Mouse (Mus musculus): ENCODE data around the gene Itgal. TPM values are rescaled to one million over a fixed set of nuclear protein-coding genes. Genes with fewer than 3 reads are reported as not detected.

Gene Itgal
- polyA plus RNA-seq, 1 experiment from 2014 or later, result 0.29 TPM

- no peaks in the 10 kb centered on the region for H3K27me3 ChIP-seq (ENCODE audit: control insufficient read depth, insufficient read depth, low read length)
- H3K27ac ChIP-seq (ENCODE audit: low read depth, low read length), result no peak overlapping the region
- no peaks in the 10 kb centered on the region for H3K9me3 ChIP-seq (ENCODE audit: control insufficient read depth, low read length)
- ATAC-seq (replicated peaks; ENCODE audit: low FRiP score) (no peak), DNase-seq (ENCODE audit: low spot score) (no peak)
- WGBS, result 73% methylated on average over 8 of the region's 8 CpGs
- no peaks in the 10 kb centered on the region; the same call in 1 of the 2 replicates for H3K36me3 ChIP-seq (ENCODE audit: control insufficient read depth, insufficient read depth, low read length)
- peak overlapping the region; percentile 68 for H3K4me3 ChIP-seq (ENCODE audit: low read depth, low read length)
- peak overlapping the region; percentile 70; the same call in 1 of the 2 replicates for H3K9ac ChIP-seq (ENCODE audit: low read length)
- H3K4me2 ChIP-seq (ENCODE audit: low read depth, low read length, severe bottlenecking), result peak overlapping the region; percentile 70
- H3K4me1 ChIP-seq (replicated peaks; ENCODE audit: control insufficient read depth, insufficient read depth, low read length), result peaks cover 7% of the 10 kb centered on the region
These were observed 36.7 kb upstream of the Itgal start for GRCm38 (mm10) chr7:127259186-127259905.

- Histone ChIP-seq H3K9ac (ENCODE audit: low read length) (peak within 1 kb of the TSS; percentile 70), H3K27me3 (ENCODE audit: control insufficient read depth, insufficient read depth, low read length) (no peaks in the 10 kb centered on the region), H3K27ac (ENCODE audit: low read depth, low read length) (no peak within 1 kb of the TSS), H3K4me2 (ENCODE audit: low read depth, low read length, severe bottlenecking) (peak within 1 kb of the TSS; percentile 70), H3K9me3 (ENCODE audit: control insufficient read depth, low read length) (no peaks in the 10 kb centered on the region), H3K4me1 (replicated peaks; ENCODE audit: control insufficient read depth, insufficient read depth, low read length) (peaks cover 7% of the 10 kb centered on the region), H3K4me3 (ENCODE audit: low read depth, low read length) (peak within 1 kb of the TSS; percentile 68), H3K36me3 (ENCODE audit: control insufficient read depth, insufficient read depth, low read length) (no peaks in the 10 kb centered on the region; the same call in 1 of the 2 replicates)
- peak; percentile 99 for ATAC-seq (replicated peaks; ENCODE audit: low FRiP score)
- under 1% methylated on average over 50 of the region's 50 CpGs for whole genome bisulfite sequencing
- peak; percentile 97 for DNase-seq (ENCODE audit: low spot score)
These were observed 35.5 kb upstream of the Itgal start, which contains the start of gene Dctpp1 for GRCm38 (mm10) chr7:127260309-127261111. TSS of gene Dctpp1 (minus strand) at chr7:127260709.

- Histone ChIP-seq H3K9me3 (ENCODE audit: control insufficient read depth, low read length) (no peaks in the 10 kb centered on the region), H3K27ac (ENCODE audit: low read depth, low read length) (no peak overlapping the region), H3K27me3 (ENCODE audit: control insufficient read depth, insufficient read depth, low read length) (no peaks in the 10 kb centered on the region), H3K4me1 (replicated peaks; ENCODE audit: control insufficient read depth, insufficient read depth, low read length) (peaks cover 7% of the 10 kb centered on the region), H3K4me2 (ENCODE audit: low read depth, low read length, severe bottlenecking) (no peak overlapping the region), H3K4me3 (ENCODE audit: low read depth, low read length) (no peak overlapping the region), H3K36me3 (ENCODE audit: control insufficient read depth, insufficient read depth, low read length) (no peaks in the 10 kb centered on the region; the same call in 1 of the 2 replicates), H3K9ac (ENCODE audit: low read length) (no peak overlapping the region)
- no peak for DNase-seq (ENCODE audit: low spot score)
- ATAC-seq (replicated peaks; ENCODE audit: low FRiP score), result no peak
- 87% methylated on average over 10 of the region's 10 CpGs for WGBS
These were observed 33.7 kb upstream of the Itgal start for GRCm38 (mm10) chr7:127262218-127262961.

GRCm38 (mm10) chr7:127263526-127263925 is 32.5 kb upstream of the Itgal start:
- Histone ChIP-seq H3K4me1 (replicated peaks; ENCODE audit: control insufficient read depth, insufficient read depth, low read length) (peaks cover 7% of the 10 kb centered on the region), H3K4me3 (ENCODE audit: low read depth, low read length) (no peak overlapping the region), H3K9ac (ENCODE audit: low read length) (no peak overlapping the region), H3K36me3 (ENCODE audit: control insufficient read depth, insufficient read depth, low read length) (no peaks in the 10 kb centered on the region), H3K27ac (ENCODE audit: low read depth, low read length) (no peak overlapping the region), H3K9me3 (ENCODE audit: control insufficient read depth, low read length) (no peaks in the 10 kb centered on the region), H3K4me2 (ENCODE audit: low read depth, low read length, severe bottlenecking) (no peak overlapping the region), H3K27me3 (ENCODE audit: control insufficient read depth, insufficient read depth, low read length) (no peaks in the 10 kb centered on the region)
- 98% methylated on average over 3 of the region's 3 CpGs for WGBS
- ATAC-seq (replicated peaks; ENCODE audit: low FRiP score) (no peak), DNase-seq (ENCODE audit: low spot score) (no peak)

GRCm38 (mm10) chr7:127270256-127270655 is 25.8 kb upstream of the Itgal start:
- WGBS, result 89% methylated on average over 2 of the region's 2 CpGs
- DNase-seq (ENCODE audit: low spot score) (no peak), ATAC-seq (replicated peaks; ENCODE audit: low FRiP score) (no peak)
- peaks cover 4% of the 10 kb centered on the region; the same call in 1 of the 2 replicates for H3K4me1 ChIP-seq (replicated peaks; ENCODE audit: control insufficient read depth, insufficient read depth, low read length)
- H3K9me3 ChIP-seq (ENCODE audit: control insufficient read depth, low read length), result no peaks in the 10 kb centered on the region
- no peaks in the 10 kb centered on the region for H3K27me3 ChIP-seq (ENCODE audit: control insufficient read depth, insufficient read depth, low read length)
- no peak overlapping the region for H3K4me2 ChIP-seq (ENCODE audit: low read depth, low read length, severe bottlenecking)
- H3K9ac ChIP-seq (ENCODE audit: low read length), result no peak overlapping the region
- peaks cover 8% of the 10 kb centered on the region; the same call in 1 of the 2 replicates for H3K36me3 ChIP-seq (ENCODE audit: control insufficient read depth, insufficient read depth, low read length)
- no peak overlapping the region for H3K4me3 ChIP-seq (ENCODE audit: low read depth, low read length)
- no peak overlapping the region for H3K27ac ChIP-seq (ENCODE audit: low read depth, low read length)

GRCm38 (mm10) chr7:127270666-127271065 is 25.4 kb upstream of the Itgal start:
- 94% methylated on average over 5 of the region's 5 CpGs for WGBS
- Histone ChIP-seq H3K27me3 (ENCODE audit: control insufficient read depth, insufficient read depth, low read length) (no peaks in the 10 kb centered on the region), H3K36me3 (ENCODE audit: control insufficient read depth, insufficient read depth, low read length) (peaks cover 8% of the 10 kb centered on the region; the same call in 1 of the 2 replicates), H3K4me1 (replicated peaks; ENCODE audit: control insufficient read depth, insufficient read depth, low read length) (peaks cover 4% of the 10 kb centered on the region; the same call in 1 of the 2 replicates), H3K4me3 (ENCODE audit: low read depth, low read length) (no peak overlapping the region), H3K9me3 (ENCODE audit: control insufficient read depth, low read length) (no peaks in the 10 kb centered on the region), H3K4me2 (ENCODE audit: low read depth, low read length, severe bottlenecking) (no peak overlapping the region), H3K9ac (ENCODE audit: low read length) (no peak overlapping the region), H3K27ac (ENCODE audit: low read depth, low read length) (no peak overlapping the region)
- ATAC-seq (replicated peaks; ENCODE audit: low FRiP score) (no peak), DNase-seq (ENCODE audit: low spot score) (no peak)

- Histone ChIP-seq H3K4me3 (ENCODE audit: low read depth, low read length) (no peak overlapping the region), H3K27ac (ENCODE audit: low read depth, low read length) (no peak overlapping the region), H3K4me2 (ENCODE audit: low read depth, low read length, severe bottlenecking) (no peak overlapping the region), H3K9ac (ENCODE audit: low read length) (no peak overlapping the region), H3K4me1 (replicated peaks; ENCODE audit: control insufficient read depth, insufficient read depth, low read length) (peaks cover 4% of the 10 kb centered on the region; the same call in 1 of the 2 replicates), H3K36me3 (ENCODE audit: control insufficient read depth, insufficient read depth, low read length) (peaks cover 8% of the 10 kb centered on the region; the same call in 1 of the 2 replicates), H3K9me3 (ENCODE audit: control insufficient read depth, low read length) (no peaks in the 10 kb centered on the region), H3K27me3 (ENCODE audit: control insufficient read depth, insufficient read depth, low read length) (no peaks in the 10 kb centered on the region)
- DNase-seq (ENCODE audit: low spot score) (no peak), ATAC-seq (replicated peaks; ENCODE audit: low FRiP score) (no peak)
- WGBS, result 94% methylated on average over 4 of the region's 4 CpGs
These were observed 25.0 kb upstream of the Itgal start for GRCm38 (mm10) chr7:127271093-127271492.

- WGBS, result 97% methylated on average over 15 of the region's 15 CpGs
- Histone ChIP-seq H3K36me3 (ENCODE audit: control insufficient read depth, insufficient read depth, low read length) (peaks cover 8% of the 10 kb centered on the region; the same call in 1 of the 2 replicates), H3K9ac (ENCODE audit: low read length) (no peak overlapping the region), H3K27me3 (ENCODE audit: control insufficient read depth, insufficient read depth, low read length) (no peaks in the 10 kb centered on the region), H3K4me2 (ENCODE audit: low read depth, low read length, severe bottlenecking) (no peak overlapping the region), H3K27ac (ENCODE audit: low read depth, low read length) (no peak overlapping the region), H3K4me1 (replicated peaks; ENCODE audit: control insufficient read depth, insufficient read depth, low read length) (peaks cover 4% of the 10 kb centered on the region; the same call in 1 of the 2 replicates), H3K4me3 (ENCODE audit: low read depth, low read length) (no peak overlapping the region), H3K9me3 (ENCODE audit: control insufficient read depth, low read length) (no peaks in the 10 kb centered on the region)
- DNase-seq (ENCODE audit: low spot score), result no peak
- no peak for ATAC-seq (replicated peaks; ENCODE audit: low FRiP score)
These were observed 23.5 kb upstream of the Itgal start for GRCm38 (mm10) chr7:127272566-127272965.
